Mouse (Mus musculus) neural tube, embryonic 11.5 days (tissue): ENCODE measurements around the gene Hoxc11. TPM values are rescaled to one million over a fixed set of nuclear protein-coding genes. Genes with fewer than 3 reads are reported as not detected.

Experiments used
- ATAC-seq: fragments of 200-750 bp; cut with Nextera tagmentation; 2 replicates; pipeline ENCODE4 v1.8.0; 2017; ENCODE audit warnings: moderate number of reproducible peaks, mild to moderate bottlenecking, moderate TSS enrichment, moderate library complexity; ENCODE audit not compliant: insufficient read depth, low FRiP score, low TSS enrichment
- DNase-seq: peaks from one replicate; pipeline ENCODE4 v3.0.0-alpha.2; 2015; ENCODE audit warnings: low spot score
- H3K27ac ChIP-seq: fragments of 300-500 bp; sonication (generic); 2 replicates; pipeline ENCODE4 v1.5.1; 2014; ENCODE audit warnings: low read depth, mild to moderate bottlenecking, low read length
- H3K27me3 ChIP-seq: fragments of 300-500 bp; sonication (generic); 2 replicates; pipeline ENCODE4 v1.6.1; 2014; ENCODE audit warnings: mild to moderate bottlenecking, low read length, mixed read lengths; ENCODE audit not compliant: control insufficient read depth, insufficient read depth
- H3K36me3 ChIP-seq: fragments of 300-500 bp; sonication (generic); 2 replicates; pipeline ENCODE4 v1.6.1; 2014; ENCODE audit warnings: mild to moderate bottlenecking, low read length, moderate library complexity, mixed read lengths; ENCODE audit not compliant: control insufficient read depth, insufficient read depth
- H3K4me1 ChIP-seq: fragments of 300-500 bp; sonication (generic); 2 replicates; pipeline ENCODE4 v1.6.1; 2014; ENCODE audit warnings: low read length, mixed read lengths; ENCODE audit not compliant: control insufficient read depth, insufficient read depth
- H3K4me2 ChIP-seq: fragments of 300-500 bp; sonication (generic); 2 replicates; pipeline ENCODE4 v1.6.1; 2014; ENCODE audit warnings: low read depth, mild to moderate bottlenecking, moderate library complexity
- H3K4me3 ChIP-seq: fragments of 300-500 bp; sonication (generic); 2 replicates; pipeline ENCODE4 v1.5.1; 2014; ENCODE audit warnings: low read depth, low read length
- H3K9ac ChIP-seq: fragments of 300-500 bp; sonication (generic); 2 replicates; pipeline ENCODE4 v1.6.1; 2014; ENCODE audit warnings: mild to moderate bottlenecking, low read length
- H3K9me3 ChIP-seq: fragments of 300-500 bp; sonication (generic); 2 replicates; pipeline ENCODE4 v1.6.1; 2016; ENCODE audit warnings: low read length; ENCODE audit not compliant: control insufficient read depth
- WGBS: fragments of 180-500 bp; shearing (Covaris S2); extraction: QIAGEN DNeasy Blood & Tissue Kit; methylation state at CpG from one replicate; pipeline ENCODE4 v1.1.7; 2014; 5-methylcytosine and 5-hydroxymethylcytosine counted together
- polyA plus RNA-seq: library from polyadenylated mRNA; unstranded; fragments of >200 nt; fragmentation: Nextera tagmentation; extraction: Ambion mirVana; gene quantifications from 2 replicates; pipeline ENCODE4 v1.2.1, GENCODE M21; 2014

Gene Hoxc11
- polyA plus RNA-seq, 1 experiment from 2014 or later = 2.0 TPM

DNA sequence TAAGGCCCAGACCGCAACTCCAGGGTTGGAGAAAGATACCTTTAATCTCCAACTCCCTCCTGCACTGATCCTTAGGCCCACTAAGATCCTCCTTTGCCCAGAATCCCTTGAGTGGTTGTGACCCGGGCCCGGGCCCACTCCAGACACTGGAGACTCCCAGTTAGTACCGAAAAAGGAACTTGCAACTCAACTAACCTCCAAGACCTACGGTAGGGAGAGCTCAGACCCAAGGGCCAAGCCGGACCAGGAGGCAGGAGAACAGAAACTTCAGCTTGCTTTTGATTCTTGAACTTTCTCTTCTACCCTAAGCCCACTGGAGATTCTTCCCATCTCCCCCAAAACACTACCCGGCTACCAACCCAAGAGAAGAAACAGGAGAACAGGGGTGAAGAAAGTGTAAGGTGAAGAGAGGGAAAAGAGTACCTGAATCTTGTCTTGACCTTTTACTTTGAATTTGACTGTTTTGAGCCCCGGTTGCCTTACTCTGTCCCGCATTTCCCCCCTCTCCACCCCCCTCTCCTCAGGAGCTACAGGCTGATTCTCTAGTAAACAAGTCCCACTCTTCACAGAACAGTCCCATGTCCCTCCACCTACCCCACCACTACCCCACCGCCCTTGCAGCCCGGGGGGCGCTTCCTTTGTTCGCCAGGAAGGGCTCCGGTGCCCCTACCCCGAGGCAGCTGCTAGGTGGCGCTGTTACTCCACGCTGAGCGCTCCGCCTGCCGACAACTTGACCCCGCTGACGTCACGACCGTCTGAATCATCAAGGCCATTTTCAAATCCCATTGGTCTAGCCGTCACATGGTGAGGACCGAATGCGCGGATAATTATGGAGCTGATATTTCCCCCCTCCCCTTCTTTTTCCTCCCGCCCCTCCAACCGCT, 11.9 kb downstream of the Hoxc11 start:
- Histone ChIP-seq H3K4me1 (no peaks in the 10 kb centered on the region), H3K9me3 (no peaks in the 10 kb centered on the region), H3K9ac (peak overlapping the region; percentile 90), H3K4me2 (peak overlapping the region; percentile 57), H3K4me3 (peak overlapping the region; percentile 95), H3K36me3 (no peaks in the 10 kb centered on the region), H3K27ac (peak overlapping the region; percentile 78), H3K27me3 (peaks cover 87% of the 10 kb centered on the region)
- DNase-seq = peak; percentile 90
- ATAC-seq = peak; percentile 84
- under 1% methylated on average over 29 of the region's 30 CpGs for WGBS

DNA sequence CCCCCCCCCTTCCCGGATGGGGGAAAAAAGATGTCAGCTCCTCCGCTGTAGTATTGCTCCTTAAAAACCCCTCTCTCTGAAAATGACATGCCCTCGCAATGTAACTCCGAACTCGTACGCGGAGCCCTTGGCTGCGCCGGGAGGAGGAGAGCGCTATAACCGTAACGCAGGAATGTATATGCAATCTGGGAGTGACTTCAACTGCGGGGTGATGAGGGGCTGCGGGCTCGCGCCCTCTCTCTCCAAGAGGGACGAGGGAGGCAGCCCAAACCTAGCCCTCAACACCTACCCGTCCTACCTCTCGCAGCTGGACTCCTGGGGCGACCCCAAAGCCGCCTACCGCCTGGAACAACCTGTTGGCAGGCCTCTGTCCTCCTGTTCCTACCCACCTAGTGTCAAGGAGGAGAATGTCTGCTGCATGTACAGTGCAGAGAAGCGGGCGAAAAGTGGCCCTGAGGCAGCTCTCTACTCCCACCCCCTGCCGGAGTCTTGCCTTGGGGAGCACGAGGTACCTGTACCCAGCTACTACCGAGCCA, 12.6 kb downstream of the Hoxc11 start, which contains the start of gene Hoxc10:
Gene Hoxc10, plus strand, starts transcription at position 21 of the 536 bp plus-strand sequence.
- Histone ChIP-seq H3K36me3 (no peaks in the 10 kb centered on the region), H3K4me1 (no peaks in the 10 kb centered on the region), H3K4me2 (peak within 1 kb of the TSS; percentile 57), H3K27me3 (peaks cover 83% of the 10 kb centered on the region), H3K27ac (peak within 1 kb of the TSS; percentile 78), H3K4me3 (peak within 1 kb of the TSS; percentile 95), H3K9me3 (no peaks in the 10 kb centered on the region), H3K9ac (peak within 1 kb of the TSS; percentile 90)
- ATAC-seq = peak; percentile 17
- DNase-seq = no peak
- WGBS = 3% methylated on average over 27 of the region's 27 CpGs

DNA sequence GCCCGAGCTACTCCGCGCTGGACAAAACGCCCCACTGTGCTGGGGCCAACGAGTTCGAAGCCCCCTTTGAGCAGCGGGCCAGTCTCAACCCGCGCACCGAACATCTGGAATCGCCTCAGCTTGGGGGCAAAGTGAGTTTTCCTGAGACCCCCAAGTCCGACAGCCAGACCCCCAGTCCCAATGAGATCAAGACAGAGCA, 13.0 kb downstream of the Hoxc11 start, which contains the start of gene Hoxc5:
Gene Hoxc5, plus strand, starts transcription at position 132 of the 199 bp plus-strand sequence.
- ATAC-seq (no peak), DNase-seq (no peak)
- Histone ChIP-seq H3K27me3 (peaks cover 84% of the 10 kb centered on the region), H3K9ac (peak within 1 kb of the TSS; percentile 90), H3K4me3 (peak within 1 kb of the TSS; percentile 95), H3K27ac (peak within 1 kb of the TSS; percentile 78), H3K9me3 (no peaks in the 10 kb centered on the region), H3K4me2 (peak within 1 kb of the TSS; percentile 57), H3K4me1 (no peaks in the 10 kb centered on the region), H3K36me3 (no peaks in the 10 kb centered on the region)
- WGBS = 2% methylated on average over 12 of the region's 12 CpGs

DNA sequence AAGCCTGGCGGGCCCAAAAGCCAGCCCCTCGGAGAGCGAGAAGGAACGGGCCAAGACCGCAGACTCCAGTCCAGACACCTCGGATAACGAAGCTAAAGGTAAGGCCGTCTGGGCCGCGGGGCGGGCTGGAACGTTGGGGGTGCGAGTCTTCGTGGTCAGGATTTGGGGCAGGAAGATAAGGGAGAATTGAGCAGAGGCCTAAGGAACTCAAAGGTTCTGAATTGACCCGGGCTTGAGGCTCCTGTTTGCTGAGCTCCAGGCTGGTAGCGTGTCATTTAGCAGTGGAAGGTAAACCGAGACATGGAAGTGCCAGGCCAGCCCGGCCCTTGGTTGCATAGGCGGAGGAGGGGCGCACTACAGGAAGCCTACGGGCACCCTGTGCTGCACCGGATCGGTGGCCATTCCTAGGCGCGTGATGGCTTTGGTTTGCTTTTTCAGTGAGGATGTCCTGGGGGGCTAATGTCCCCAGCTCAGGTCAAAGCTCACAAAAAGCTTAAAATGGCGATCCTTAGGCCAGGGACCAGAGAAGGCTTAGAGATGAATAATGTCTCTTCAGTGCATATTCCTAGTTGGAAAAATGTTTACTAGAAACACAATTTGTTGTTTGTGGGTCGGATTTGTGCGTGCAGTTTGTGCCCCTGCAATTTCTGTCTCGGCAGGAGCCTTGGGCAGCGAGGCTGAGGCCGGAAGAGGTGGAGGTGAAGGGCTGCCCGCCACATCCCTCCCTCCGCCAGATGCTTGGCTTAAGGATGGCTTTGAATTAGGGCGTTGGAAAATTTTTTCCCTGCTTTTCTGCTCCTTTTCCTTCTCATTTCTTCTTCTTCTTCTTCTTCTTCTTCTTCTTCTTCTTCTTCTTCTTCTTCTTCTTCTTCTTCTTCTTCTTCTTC, 13.5 kb downstream of the Hoxc11 start:
- Histone ChIP-seq H3K27ac (peak overlapping the region; percentile 78), H3K9ac (peak overlapping the region; percentile 90), H3K9me3 (no peaks in the 10 kb centered on the region), H3K4me2 (peak overlapping the region; percentile 57), H3K4me3 (peak overlapping the region; percentile 95), H3K27me3 (peaks cover 84% of the 10 kb centered on the region), H3K4me1 (no peaks in the 10 kb centered on the region), H3K36me3 (no peaks in the 10 kb centered on the region)
- DNase-seq = no peak
- under 1% methylated on average over 34 of the region's 34 CpGs for WGBS
- ATAC-seq = no peak

DNA sequence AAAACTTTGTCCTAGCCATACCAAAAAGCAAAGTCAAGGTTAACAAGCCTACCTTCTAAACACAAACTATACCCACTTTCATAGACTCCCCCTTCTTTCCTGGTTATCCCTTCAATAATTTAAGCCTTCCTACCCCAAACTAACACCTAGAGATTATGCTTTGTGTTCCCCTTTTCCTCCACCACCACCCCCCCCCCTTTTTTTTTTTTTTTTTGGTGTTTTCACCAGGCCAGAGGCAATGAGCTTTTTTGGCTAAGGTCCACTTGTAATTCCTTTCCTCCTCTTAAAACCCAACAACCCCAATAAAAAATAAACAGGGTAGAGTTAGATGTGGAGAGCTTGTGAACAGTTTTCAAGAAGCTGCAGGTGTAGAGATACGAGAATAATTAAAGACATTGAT, 15.1 kb downstream of the Hoxc11 start:
- no peak for DNase-seq
- Histone ChIP-seq H3K9ac (peak overlapping the region; percentile 90), H3K9me3 (no peaks in the 10 kb centered on the region), H3K4me1 (no peaks in the 10 kb centered on the region), H3K4me3 (peak overlapping the region; percentile 95), H3K27me3 (peaks cover 83% of the 10 kb centered on the region), H3K36me3 (no peaks in the 10 kb centered on the region), H3K4me2 (peak overlapping the region; percentile 90), H3K27ac (no peak overlapping the region)
- 23% methylated on average over 1 of the region's 1 CpGs for WGBS
- ATAC-seq = no peak

DNA sequence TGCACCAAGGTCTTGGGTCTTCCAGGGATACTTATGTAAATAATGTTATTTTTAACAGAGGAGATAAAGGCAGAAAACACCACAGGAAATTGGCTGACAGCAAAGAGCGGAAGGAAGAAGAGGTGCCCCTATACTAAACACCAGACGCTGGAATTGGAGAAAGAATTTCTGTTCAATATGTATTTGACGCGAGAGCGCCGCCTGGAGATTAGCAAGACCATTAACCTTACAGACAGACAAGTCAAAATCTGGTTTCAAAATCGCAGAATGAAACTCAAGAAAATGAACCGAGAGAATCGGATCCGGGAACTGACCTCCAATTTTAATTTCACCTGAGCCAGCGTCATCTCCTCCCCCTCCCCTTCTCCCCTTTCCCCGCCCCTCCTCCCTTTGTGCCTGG, 16.5 kb downstream of the Hoxc11 start:
- Histone ChIP-seq H3K27me3 (peaks cover 79% of the 10 kb centered on the region), H3K9ac (peak overlapping the region; percentile 100), H3K36me3 (no peaks in the 10 kb centered on the region), H3K27ac (peak overlapping the region; percentile 51), H3K4me3 (peak overlapping the region; percentile 95), H3K4me1 (no peaks in the 10 kb centered on the region), H3K4me2 (peak overlapping the region; percentile 90), H3K9me3 (no peaks in the 10 kb centered on the region)
- 1% methylated on average over 12 of the region's 12 CpGs for WGBS
- no peak for ATAC-seq
- no peak for DNase-seq

DNA sequence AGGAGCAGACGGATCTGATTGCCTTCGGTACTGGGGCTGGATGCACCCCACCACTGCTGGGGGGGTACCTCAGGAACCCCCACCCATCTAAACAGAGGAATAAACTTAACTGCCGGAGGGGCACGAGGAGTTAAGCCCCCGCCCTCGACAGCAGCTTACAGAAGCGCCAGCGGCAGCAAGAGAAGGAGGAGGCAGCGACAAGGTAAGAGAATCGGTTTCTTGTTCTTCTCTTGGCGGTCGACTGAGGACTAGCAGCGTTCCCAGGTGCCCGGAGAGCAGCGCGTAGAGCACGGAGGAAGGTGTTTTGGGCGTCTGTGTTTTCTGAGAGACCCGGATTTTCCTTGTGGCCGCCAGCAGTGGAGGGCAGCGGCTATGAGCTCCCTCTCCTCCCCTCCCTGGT, 18.0 kb downstream of the Hoxc11 start:
- Histone ChIP-seq H3K4me3 (peak overlapping the region; percentile 95), H3K4me2 (peak overlapping the region; percentile 90), H3K9ac (peak overlapping the region; percentile 100), H3K36me3 (no peaks in the 10 kb centered on the region), H3K4me1 (0 out of 2 replicates have a peak, but pooled peaks cover 2% of the 10 kb centered on the region), H3K9me3 (no peaks in the 10 kb centered on the region), H3K27me3 (peaks cover 78% of the 10 kb centered on the region), H3K27ac (peak overlapping the region; percentile 83)
- DNase-seq (peak; percentile 56), ATAC-seq (no peak)
- WGBS = under 1% methylated on average over 21 of the region's 21 CpGs

DNA sequence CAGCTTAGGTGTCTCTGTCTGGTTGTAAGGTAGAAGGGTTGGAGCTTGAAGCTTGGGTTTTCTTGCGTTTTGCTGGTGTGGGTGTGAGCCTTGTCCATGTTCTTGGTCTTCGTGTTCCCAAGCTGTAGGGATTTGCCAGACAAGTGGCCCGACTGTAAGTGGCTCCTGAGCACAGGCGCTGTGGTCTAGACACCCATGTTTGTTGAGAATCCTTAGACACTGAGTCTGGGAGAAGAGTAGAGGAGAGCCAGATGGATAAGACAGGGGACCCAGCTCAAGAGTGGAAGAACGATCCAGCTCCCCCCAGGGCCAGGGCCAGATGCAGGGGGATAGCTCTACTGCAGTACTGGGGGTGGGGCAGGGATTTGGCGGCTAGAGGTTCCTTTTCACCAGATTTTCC, 18.5 kb downstream of the Hoxc11 start:
- peak overlapping the region; percentile 90 for H3K4me2 ChIP-seq
- peaks cover 78% of the 10 kb centered on the region for H3K27me3 ChIP-seq
- peaks cover 4% of the 10 kb centered on the region; the same call in 1 of the 2 replicates for H3K4me1 ChIP-seq
- 2% methylated on average over 6 of the region's 6 CpGs for WGBS
- H3K4me3 ChIP-seq = peak overlapping the region; percentile 95
- DNase-seq (peak; percentile 20), ATAC-seq (no peak)
- no peaks in the 10 kb centered on the region for H3K36me3 ChIP-seq
- H3K9me3 ChIP-seq = no peaks in the 10 kb centered on the region
- H3K9ac ChIP-seq = peak overlapping the region; percentile 100
- H3K27ac ChIP-seq = peak overlapping the region; percentile 83
